Mouse (Mus musculus) adrenal gland, postnatal 25 days (tissue): Measurements from ENCODE around the gene Tfeb. TPM values are rescaled to one million over a fixed set of nuclear protein-coding genes. Genes with fewer than 3 reads are reported as not detected.

Experiments used
- DNase-seq: peaks from one replicate; pipeline ENCODE4 v3.0.0; 2021; ENCODE audit warnings: mixed read lengths
- long read RNA-seq: library from polyadenylated mRNA; stranded (forward); transcript quantifications from one replicate; pipeline ENCODE4 v2.0.0, GENCODE M21; 2021
- total RNA-seq: library from RNA; stranded (reverse); gene quantifications from 2 replicates; pipeline ENCODE4 v1.2.3, GENCODE M21; 2021

The Tfeb gene
- 21.1 and 28.0 TPM in 2 replicates for total RNA-seq
- long read RNA-seq, transcript Tfeb-202 (9 exons, 2,342 nt), result major isoform, 19 of 28 reads
- long read RNA-seq, partial matches to known transcripts, result 3 of 28 reads
- long read RNA-seq, other reads (novel, unspliced or antisense), result 6 of 28 reads

DNA sequence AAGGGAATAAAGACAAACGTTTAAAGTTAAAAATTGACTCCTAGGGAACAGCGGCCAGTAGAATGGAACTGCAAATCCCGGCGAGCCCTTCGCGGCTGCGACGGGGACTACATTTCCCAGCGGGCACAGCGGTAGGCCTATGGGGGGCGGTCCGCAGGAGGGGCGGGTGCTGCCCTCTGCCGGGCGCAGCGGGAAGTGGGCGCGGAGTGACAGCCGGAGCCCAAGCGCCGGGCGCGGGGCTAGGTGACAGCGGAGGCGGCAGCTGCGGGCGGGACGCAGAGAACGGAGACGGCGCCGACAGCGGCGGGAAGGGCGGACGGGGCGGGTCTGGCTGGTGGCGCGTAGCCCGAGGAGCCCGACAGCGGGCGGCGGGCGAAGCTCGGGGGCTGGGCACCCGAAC lies at the start of gene Tfeb:
Tfeb (plus strand) TSS at position 175 of the 400 bp plus-strand sequence.
- DNase-seq, result peak; percentile 99

DNA sequence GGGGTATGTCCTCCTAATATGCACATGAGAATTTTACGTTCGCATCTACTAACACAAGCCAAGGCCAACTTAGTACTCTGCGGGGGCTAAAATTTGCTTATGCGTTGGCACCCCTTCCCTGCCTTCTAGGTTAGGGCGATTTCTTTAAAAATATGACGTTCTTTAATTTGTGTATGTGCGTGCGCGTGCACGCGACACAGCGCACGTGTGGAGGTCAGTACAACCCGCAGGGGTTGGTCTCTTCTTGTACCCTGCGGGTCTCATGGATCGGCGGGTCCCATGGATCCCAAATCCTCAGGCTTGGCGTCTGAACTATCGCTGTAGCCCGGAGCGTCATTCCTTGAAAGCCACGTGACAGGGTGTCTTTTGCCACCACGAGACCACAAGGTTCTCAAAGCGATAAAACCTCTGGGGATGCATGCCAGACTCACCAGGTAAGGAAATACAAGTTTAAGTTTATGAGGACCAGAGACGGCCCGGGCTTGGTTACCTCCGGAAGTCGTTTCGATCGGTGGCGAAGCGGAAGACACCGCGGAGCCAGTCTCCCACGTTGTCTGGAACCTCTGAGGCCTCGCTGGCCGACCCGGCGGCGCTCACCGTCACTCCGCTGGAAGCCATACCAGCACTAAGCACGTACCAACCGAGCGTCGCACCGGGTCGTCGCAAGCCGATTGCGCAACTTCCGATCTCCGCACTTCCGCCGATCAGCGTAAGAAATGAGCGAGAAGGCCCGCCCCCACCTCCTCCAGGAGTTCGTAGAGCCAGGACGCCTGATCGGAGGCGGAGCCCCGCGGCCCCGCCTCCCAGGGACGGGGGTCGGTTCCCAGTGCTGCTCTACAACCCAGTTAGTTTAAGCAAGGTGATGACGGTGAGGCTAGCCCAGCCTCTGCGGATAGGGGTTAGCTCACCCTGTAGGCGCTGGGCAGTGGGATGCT lies 49.2 kb upstream of the Tfeb start:
- DNase-seq, result peak; percentile 94

DNA sequence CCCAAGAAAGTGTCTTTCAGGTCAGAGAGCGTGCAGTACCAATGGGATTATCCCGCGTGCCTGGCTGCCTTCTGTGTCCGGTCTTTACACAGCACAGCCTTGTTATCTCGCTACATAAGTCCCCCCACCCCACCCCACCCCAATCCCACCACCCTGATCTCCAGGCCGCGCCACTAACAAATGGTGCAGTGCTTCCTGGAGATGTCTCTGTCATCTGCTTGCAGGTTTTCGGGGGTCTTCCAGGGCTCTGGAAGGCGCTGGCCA lies 48.6 kb upstream of the Tfeb start, which contains the start of gene Tomm6:
Tomm6 (minus strand) TSS at position 43 of the 264 bp plus-strand sequence.
- no peak for DNase-seq

DNA sequence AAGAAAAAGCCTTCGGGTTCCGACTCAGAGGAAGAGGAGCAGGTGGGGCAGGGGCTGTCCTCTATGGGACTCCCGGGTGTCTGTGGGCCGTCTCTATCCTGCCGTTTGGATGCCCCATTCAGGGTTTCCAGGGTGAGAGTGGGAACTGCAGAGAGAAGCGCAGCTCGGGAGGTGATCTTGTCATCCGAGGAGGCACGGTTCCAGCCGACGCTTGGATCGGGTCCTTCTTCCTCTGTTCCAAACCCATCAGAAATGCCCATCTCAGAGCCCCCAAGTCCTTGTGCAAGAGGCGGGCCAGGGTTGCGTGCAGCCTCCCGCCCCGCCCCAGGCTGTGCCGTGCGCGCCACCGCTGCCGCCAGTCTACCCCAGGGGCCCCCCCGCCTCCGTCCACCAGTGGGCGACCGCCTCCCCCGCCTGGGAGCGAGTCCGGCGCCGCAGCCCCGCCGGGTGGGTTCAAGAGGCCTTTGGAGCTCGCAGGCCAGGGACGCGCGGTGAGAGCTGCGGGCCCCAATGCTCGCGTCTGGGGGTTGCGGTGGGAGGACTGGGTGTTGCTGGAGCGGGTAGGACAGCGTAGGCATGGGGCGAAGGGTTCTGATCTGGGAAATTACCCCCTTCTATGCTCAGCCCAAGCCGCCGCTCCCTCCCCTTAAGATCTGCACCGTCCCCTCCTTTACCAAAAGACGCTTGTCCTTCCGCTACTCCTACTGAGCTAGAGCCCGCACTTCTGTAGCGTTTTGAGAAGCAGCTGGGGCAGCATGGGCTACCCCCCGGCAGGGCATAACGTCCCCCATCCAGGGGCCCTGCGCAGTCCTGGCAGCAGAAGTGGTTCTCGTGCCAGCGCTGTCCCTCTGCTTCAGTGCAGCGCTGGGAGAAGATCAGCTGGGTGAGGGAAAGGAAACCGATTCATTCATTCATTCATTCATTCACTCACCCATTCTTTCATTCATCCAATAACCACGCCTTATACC lies 47.9 kb upstream of the Tfeb start, which contains the start of gene Frs3:
Frs3 (plus strand) TSS at position 423 of the 968 bp plus-strand sequence.
- DNase-seq, result peak; percentile 77

DNA sequence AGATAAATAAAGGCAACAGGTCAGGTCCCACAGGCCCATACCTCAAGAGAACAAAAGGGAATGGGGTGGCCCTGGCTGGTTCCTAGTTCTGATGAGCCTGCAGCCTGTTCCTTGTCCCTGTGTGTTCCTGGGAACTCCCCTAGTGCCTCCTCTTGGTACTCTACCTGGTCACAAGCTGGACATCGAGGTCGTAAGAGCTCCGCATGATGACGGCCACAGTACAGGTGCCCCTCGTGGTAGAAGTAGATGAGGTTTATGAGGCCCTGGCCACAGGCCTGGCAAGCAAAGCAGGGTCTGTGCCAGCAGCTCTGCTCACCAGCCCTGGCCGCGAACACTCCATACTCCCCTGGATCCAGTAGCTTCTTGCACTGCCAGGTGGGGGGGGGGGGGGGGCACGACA lies 46.9 kb upstream of the Tfeb start:
- DNase-seq, result no peak

DNA sequence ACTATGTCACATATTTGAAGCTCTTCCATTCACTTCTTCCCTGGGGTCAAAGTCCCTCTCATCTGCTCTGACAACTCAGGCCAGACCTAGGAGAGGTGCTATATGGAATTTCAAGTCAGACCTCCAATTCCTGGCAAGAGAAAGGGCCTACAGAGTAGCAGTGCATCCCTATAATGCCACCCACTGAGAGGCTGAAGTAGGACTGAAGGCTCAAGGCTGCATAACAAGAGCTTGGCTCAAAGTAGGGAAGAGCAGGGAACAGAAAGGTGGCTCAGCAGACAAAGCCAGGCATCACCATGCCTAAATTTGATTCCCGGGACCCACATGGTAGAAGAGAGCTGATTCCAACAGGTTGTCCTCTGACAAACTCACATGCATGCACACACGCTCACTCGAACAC lies 45.2 kb upstream of the Tfeb start:
- DNase-seq, result no peak

DNA sequence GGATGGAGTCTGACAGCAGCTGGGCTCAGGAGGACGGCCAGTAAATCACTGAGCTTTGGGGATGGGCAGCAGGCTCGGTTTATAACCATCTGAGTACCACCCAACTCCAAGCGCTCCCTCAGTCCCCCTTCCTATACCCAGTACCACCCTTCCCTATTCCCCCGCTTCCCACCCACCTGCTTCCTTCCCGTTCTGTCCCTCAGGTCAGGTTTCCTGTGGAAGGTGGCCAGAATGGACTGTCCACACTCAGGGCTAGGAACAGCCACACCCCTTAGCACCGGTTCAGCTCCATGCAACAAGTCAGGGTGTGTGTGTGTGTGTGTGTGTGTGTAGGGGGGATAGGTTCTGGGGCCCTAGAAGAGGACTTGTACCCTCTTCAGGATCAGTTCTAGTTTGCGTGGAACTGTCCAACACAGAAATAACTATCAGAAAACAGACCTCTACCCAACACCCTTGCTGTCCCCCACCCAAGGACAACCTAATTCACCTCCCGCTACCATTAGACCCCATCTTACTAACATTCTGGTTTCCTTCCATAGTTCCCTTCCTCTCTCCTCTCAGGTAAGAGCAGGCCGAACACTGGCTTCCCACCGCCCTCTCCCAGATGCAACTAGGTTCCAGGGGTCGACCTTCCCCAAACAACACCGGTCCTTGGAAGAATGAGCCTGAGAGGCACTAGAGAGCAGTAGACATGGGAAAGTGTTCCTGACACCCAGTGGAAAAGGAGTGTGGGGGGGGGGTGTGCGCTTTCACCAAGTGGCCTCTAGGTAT lies 43.0 kb upstream of the Tfeb start:
- no peak for DNase-seq

DNA sequence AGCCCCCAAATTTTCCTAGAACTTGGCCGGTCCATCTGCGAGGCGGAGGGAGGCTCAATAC lies 42.6 kb upstream of the Tfeb start, which contains the start of gene Gm21981:
Gm21981 (minus strand) TSS at position 14 of the 61 bp plus-strand sequence.
- no peak for DNase-seq

DNA sequence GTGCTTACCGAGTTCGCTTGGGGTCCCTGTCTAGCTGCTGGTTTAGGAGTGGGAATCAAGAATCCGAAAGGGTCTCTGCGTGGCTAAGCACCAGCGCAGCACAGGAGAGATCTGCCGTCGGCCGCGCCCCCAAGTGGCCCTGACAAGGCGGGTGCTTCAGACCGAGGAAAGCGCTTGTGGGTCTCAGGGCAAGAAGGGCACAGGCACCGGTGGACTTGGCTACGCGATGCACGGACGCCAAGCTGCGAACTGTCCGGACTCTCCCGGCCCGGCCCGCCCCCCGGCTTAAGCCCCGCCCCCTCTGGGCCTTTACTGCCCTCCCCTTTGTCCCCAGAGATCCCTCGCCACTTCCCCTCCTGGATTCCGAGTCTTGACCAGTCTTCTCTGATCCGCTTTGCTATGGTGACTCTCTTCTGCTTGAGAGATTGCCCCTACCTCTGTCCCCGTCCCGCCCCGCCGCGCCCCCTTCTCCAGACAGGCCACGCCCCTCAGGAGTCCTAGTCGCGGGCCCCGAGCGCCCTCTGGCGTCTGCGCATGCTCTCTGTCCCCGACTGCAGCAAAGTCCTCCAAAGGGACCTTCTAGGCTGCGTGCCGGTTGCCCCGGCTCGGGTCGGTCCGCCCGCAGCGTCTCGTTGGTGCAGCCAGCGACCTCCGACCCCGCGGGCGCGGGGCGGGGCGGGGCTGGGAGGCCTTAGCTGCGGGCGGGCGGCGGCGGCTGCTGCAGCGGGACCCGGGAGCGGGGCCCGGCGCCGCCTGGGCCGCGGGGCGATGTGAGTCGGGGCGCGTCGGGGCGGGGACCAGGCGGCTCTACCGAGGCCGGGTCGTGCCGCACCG lies 42.1 kb upstream of the Tfeb start, which contains the start of gene Prickle4:
Prickle4 (minus strand) TSS at position 234 of the 834 bp plus-strand sequence.
- peak; percentile 99 for DNase-seq

DNA sequence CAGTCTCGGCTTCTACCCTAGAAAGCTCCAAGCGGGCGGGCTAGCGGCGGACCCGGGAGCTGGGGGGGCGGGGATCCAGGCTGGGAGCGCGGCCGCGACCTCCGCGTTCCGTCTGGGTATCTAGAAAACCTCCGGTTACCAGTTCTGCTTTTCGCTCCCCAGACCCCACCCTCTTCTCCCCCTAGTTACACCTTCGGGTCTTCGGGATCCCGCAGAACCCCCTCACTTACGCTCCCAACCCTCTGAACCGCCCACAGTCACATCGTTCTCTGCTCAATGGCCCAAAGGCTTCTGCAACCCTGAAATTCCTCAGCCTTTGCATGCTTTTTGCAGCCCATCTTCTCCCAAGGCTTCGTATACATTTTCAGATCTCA lies 41.5 kb upstream of the Tfeb start:
- no peak for DNase-seq

DNA sequence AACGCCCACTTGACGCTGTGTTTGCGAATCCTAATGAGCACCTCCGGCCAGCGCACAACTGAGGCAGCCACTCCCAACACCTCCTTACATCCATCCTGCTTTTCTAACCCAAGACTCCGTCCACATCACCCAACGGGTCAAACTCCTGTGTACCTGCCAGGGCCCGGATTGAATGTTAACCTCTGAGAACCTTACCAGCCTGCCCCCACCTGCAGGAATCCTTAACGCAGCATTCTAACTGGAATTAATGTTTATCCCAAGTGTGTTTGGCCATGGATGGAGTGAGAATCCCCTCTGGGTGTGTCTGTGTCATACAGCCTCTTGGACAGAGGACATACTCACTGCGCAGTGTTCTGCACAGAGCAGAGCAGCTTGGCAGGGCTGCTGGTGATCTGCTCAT lies 38.7 kb upstream of the Tfeb start:
- DNase-seq, result no peak

DNA sequence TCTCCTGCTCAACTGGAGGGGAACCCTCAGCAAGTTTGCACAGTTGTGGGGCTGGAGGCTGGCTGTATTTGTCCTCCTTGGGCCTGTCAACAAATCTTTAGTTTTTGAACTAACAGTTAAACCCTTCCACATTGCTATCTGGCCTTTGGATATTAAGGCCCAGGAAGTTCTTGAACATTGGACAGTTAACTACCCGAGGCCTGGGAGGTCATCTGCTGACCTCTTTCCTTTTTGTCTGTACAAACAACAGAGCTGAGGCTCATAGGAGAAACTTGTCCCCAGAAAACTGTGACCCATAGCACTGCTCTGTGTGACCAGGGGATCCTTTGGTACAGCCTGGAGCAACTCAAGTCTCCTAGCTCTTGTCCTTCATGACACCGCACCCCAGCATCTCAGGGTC lies 37.8 kb upstream of the Tfeb start:
- DNase-seq, result no peak

DNA sequence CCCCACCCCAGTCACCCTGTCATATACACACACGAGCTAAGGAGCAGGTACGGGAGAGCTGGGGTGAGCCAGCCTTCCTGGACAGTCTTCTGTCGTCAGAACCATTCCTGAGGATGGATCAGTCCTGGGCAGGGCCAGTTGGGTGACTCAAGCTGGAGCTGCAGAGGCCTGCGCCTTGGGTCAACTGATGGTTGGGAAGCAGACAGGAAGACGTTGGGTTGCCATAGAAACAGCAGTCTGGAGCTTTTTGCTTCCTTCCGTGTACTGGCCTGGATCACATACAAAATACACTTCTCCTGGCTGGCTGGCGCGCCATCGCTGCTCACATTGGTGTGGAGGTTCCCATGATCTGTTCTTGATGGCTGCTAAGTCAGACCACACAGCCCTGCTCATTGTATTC lies 35.0 kb upstream of the Tfeb start:
- DNase-seq, result no peak

DNA sequence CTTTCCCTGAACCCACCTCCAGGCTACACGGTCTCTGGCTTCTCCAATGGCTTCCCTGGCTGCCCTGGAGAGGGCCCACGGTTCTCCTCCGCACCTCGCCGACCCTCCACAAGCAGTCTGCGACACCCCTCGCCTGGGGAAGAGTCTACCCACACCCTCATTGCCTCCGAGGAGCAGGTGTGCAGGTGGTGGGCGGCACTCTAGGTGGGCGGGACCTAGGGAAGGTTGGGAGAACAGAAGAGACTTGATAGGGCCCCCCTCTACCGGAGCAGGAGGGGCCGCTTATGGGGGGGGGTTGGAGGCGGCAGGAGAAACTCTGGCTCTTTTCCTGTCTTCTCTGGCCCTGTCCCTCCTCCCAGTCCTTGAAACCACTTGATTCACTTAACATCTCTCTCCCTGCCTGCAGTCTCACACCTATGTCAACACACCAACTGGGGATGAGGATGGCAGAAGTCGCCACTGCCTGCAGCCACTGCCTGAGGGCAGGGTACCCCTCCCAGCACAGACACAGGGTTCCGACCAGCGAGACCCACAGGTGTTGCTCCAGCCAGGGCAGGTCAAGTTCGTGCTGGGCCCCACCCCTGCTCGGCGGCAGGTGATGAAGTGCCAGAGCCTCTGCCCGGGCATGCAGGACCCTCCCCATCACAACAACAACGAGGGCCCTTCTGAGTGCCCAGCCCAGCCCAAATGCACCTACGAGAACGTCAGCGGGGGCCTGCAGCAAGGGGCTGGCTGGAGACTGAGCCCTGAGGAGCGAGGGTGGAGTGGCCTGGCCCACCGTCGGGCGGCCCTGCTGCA lies 34.1 kb upstream of the Tfeb start:
- DNase-seq, result no peak

DNA sequence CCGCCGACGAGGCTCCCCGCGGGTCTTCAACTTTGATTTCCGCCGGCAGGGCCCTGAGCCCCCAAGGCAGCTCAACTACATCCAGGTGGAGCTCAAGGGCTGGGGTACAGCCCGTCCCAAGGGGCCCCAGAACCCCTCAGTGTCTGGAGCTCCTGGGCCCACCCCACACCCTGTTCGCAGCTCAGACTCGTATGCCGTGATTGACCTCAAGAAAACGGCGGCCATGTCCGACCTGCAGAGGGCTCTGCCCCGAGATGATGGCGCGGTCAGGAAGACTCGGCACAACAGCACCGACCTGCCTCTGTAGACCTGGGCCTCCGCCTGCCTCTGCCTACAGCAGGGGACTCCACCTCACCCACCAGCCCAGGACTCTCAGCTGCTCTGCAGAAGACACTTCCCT lies 33.3 kb upstream of the Tfeb start:
- DNase-seq, result no peak

DNA sequence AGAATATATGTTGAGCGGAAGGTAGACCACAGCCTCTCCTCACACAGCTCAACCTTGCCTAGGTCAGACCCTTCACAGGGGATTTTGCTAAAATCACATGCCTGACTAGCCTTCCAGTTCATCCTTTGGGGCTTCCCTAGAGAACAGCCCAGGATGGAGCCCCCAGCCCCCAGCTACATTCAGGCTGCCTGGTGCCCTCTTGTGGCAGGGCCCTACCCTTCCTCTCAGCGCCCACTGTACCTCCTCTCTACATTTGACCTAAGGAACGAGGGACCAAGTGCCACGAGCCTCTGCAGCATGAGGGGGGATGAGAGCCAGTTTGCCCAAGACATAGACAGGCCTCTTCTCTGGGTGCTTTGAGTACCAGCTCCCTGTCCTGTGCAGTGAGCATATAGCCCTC lies 32.1 kb upstream of the Tfeb start:
- DNase-seq, result no peak

DNA sequence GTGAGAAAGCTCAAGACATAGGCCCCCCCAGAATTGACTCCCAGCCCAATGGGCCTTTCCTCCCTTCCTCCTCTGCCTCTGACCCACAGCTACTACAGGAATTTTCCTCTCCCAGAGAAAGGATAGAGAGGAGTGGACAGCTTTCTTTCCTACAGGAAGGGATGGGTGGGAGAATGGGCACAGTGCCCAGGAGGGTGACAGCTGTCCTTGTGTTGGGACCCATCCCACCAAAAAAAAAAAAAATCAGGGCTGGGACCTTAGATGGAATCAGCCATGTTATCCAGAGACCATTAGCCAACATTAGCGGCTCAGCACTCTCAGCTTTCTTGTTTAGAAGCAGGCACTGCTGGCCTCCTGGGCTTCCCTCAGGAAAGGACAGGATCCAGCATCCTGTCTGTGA lies 30.6 kb upstream of the Tfeb start:
- DNase-seq, result no peak

DNA sequence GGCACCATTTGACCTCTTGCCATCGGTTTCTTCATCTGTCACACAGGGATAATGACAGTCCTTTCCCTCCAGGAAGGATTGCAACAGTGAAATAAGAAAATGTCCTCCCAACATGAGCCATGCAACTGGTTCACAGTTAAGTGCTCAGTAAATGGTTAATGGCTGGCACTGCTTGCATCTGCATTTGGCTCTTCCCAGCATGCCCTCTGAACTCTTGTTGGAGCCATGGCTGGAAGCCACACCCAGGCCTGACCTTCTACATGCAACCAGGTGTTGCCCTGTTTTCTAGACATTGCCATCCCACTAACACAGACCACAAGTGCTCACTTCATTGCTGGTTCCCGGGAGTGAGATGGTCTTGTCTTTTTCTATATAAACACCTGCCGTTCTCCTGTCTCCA lies 28.9 kb upstream of the Tfeb start:
- DNase-seq, result no peak

DNA sequence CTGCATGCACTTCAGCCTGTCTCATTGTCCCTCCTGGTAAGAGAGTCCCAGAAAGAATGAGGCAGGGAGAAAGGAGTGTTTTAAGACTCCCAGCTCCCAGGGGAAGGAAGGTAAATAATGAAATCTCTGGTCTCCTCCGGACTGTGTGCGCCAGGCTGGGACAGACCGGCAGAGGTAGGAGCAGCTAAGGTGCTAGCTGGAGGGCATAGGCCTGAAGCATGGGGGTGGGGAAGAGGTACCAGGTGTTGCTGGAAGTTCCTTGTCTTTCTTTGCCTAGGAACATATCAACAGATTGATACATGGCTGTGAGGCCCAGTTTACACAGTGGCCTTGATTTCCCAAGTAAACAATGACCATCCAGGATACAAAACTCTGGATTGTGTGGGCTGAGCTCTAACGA lies 27.9 kb upstream of the Tfeb start:
- DNase-seq, result no peak

DNA sequence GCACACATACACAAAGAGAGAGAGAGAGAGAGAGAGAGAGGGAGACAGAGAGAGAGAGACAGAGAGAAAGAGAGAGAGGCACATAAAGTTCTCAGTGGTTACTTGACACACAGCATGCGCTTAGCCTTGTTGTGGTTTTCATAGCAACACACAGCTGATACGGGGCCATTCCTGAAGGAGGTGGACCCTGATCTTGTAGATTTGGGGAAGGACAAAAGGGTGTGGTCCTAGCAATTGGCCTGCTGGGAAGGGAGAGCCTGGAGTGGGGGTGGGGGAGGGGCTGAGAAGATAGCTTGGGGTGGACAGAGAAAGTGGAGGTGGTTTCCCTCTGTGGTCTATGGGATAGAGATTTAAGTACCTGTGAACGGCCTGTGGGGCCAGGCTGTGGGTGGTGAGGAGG lies 26.8 kb upstream of the Tfeb start:
- no peak for DNase-seq

DNA sequence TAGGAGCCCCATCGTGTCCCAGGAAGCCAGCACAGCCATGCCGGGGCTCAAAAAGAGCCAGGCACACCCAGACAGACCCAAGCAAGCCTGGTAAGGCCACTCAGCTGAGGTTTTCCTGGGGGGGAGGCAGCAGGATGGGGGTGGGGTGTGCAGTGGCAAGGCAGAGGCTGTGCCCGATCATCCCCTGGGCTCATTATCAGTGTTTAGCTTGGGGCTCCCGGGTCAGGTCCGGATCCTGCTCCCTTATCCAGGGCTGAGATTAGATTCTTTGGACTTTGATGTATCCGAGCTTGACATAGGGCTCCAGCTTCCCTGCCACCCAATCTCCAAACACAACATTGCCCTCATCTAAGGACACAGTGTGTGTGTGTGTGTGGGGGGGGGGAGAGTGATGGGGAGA lies 24.9 kb upstream of the Tfeb start:
- DNase-seq, result no peak
